Mouse (Mus musculus): ENCODE measurements around the gene Kmt2c. TPM values are rescaled to one million over a fixed set of nuclear protein-coding genes. Genes with fewer than 3 reads are reported as not detected.

Gene Kmt2c
- polyA plus RNA-seq, 1 experiment, result 2.6 TPM

GRCm38 (mm10) chr5:25296830-25297229 lies 201.8 kb downstream of the Kmt2c start:
- Histone ChIP-seq H3K36me3 (ENCODE audit: control insufficient read depth, insufficient read depth) (peaks cover 14% of the 10 kb centered on the region), H3K4me3 (ENCODE audit: insufficient read depth, poor library complexity, severe bottlenecking) (no peak overlapping the region), H3K79me2 (ENCODE audit: control insufficient read depth, insufficient read depth) (no peaks in the 10 kb centered on the region), H3K79me3 (ENCODE audit: low read depth) (no peaks in the 10 kb centered on the region), H3K27me3 (ENCODE audit: control insufficient read depth, insufficient read depth, insufficient read length) (no peaks in the 10 kb centered on the region), H3ac (ENCODE audit: control insufficient read depth, insufficient read length, low read depth) (no peak overlapping the region)
- TF ChIP-seq MYOG (IDR thresholded peaks at IDR 0.05; ENCODE audit: control insufficient read depth, extremely low read depth, insufficient read length), result no peak
- no peak for TF ChIP-seq USF1 (IDR thresholded peaks at IDR 0.05; ENCODE audit: low read depth)
- TF ChIP-seq FOSL1 (IDR thresholded peaks at IDR 0.05; ENCODE audit: insufficient read depth, low read length, poor library complexity, severe bottlenecking), result no peak
- TF ChIP-seq CEBPB (IDR thresholded peaks at IDR 0.05; ENCODE audit: low read depth), result no peak
- TF ChIP-seq MAX (IDR thresholded peaks at IDR 0.05), result no peak
- no peak for TF ChIP-seq MYOD1 (IDR thresholded peaks at IDR 0.05; ENCODE audit: control insufficient read depth, insufficient read length, low read depth)
- TF ChIP-seq CTCF (IDR thresholded peaks at IDR 0.05; ENCODE audit: control insufficient read depth, insufficient read depth, insufficient read length), result no peak

- no peaks in the 10 kb centered on the region for H3K36me3 ChIP-seq (ENCODE audit: control insufficient read depth, insufficient read depth)
- H3K79me2 ChIP-seq (ENCODE audit: control insufficient read depth, insufficient read depth), result no peaks in the 10 kb centered on the region
- no peak for TF ChIP-seq MAX (IDR thresholded peaks at IDR 0.05)
- H3K79me3 ChIP-seq (ENCODE audit: low read depth), result no peaks in the 10 kb centered on the region
- no peak overlapping the region for H3ac ChIP-seq (ENCODE audit: control insufficient read depth, insufficient read length, low read depth)
- H3K4me3 ChIP-seq (ENCODE audit: insufficient read depth, poor library complexity, severe bottlenecking), result no peak overlapping the region
- H3K27me3 ChIP-seq (ENCODE audit: control insufficient read depth, insufficient read depth, insufficient read length), result no peaks in the 10 kb centered on the region
These were observed 214.6 kb downstream of the Kmt2c start for GRCm38 (mm10) chr5:25283988-25284387.

GRCm38 (mm10) chr5:25276365-25276764 lies 222.2 kb downstream of the Kmt2c start:
- H3K79me2 ChIP-seq (ENCODE audit: control insufficient read depth, insufficient read depth), result no peaks in the 10 kb centered on the region
- no peaks in the 10 kb centered on the region for H3K79me3 ChIP-seq (ENCODE audit: low read depth)
- H3K27me3 ChIP-seq (ENCODE audit: control insufficient read depth, insufficient read depth, insufficient read length), result no peaks in the 10 kb centered on the region
- no peak overlapping the region for H3K4me3 ChIP-seq (ENCODE audit: insufficient read depth, poor library complexity, severe bottlenecking)
- TF ChIP-seq FOSL1 (IDR thresholded peaks at IDR 0.05; ENCODE audit: insufficient read depth, low read length, poor library complexity, severe bottlenecking), result no peak
- TF ChIP-seq CEBPB (IDR thresholded peaks at IDR 0.05; ENCODE audit: low read depth), result no peak
- TF ChIP-seq MYOG (IDR thresholded peaks at IDR 0.05; ENCODE audit: control insufficient read depth, extremely low read depth, insufficient read length), result no peak
- no peak for TF ChIP-seq MAX (IDR thresholded peaks at IDR 0.05)
- TF ChIP-seq CTCF (IDR thresholded peaks at IDR 0.05; ENCODE audit: control insufficient read depth, insufficient read depth, insufficient read length), result no peak
- no peak for TF ChIP-seq MYOD1 (IDR thresholded peaks at IDR 0.05; ENCODE audit: control insufficient read depth, insufficient read length, low read depth)
- TF ChIP-seq USF1 (IDR thresholded peaks at IDR 0.05; ENCODE audit: low read depth), result no peak
- no peak overlapping the region for H3ac ChIP-seq (ENCODE audit: control insufficient read depth, insufficient read length, low read depth)
- peaks cover 20% of the 10 kb centered on the region for H3K36me3 ChIP-seq (ENCODE audit: control insufficient read depth, insufficient read depth)

GRCm38 (mm10) chr5:25275629-25276028 lies 223.0 kb downstream of the Kmt2c start:
- H3K4me3 ChIP-seq (ENCODE audit: insufficient read depth, poor library complexity, severe bottlenecking), result no peak overlapping the region
- TF ChIP-seq MAX (IDR thresholded peaks at IDR 0.05), result no peak
- no peak for TF ChIP-seq FOSL1 (IDR thresholded peaks at IDR 0.05; ENCODE audit: insufficient read depth, low read length, poor library complexity, severe bottlenecking)
- no peak for TF ChIP-seq MYOD1 (IDR thresholded peaks at IDR 0.05; ENCODE audit: control insufficient read depth, insufficient read length, low read depth)
- H3K27me3 ChIP-seq (ENCODE audit: control insufficient read depth, insufficient read depth, insufficient read length), result no peaks in the 10 kb centered on the region
- no peak overlapping the region for H3ac ChIP-seq (ENCODE audit: control insufficient read depth, insufficient read length, low read depth)
- H3K36me3 ChIP-seq (ENCODE audit: control insufficient read depth, insufficient read depth), result peaks cover 22% of the 10 kb centered on the region
- no peaks in the 10 kb centered on the region for H3K79me3 ChIP-seq (ENCODE audit: low read depth)
- H3K79me2 ChIP-seq (ENCODE audit: control insufficient read depth, insufficient read depth), result no peaks in the 10 kb centered on the region

GRCm38 (mm10) chr5:25268258-25268888 lies 230.2 kb downstream of the Kmt2c start:
- TF ChIP-seq MYOG (IDR thresholded peaks at IDR 0.05; ENCODE audit: control insufficient read depth, extremely low read depth, insufficient read length) (no peak), MYOD1 (IDR thresholded peaks at IDR 0.05; ENCODE audit: control insufficient read depth, insufficient read length, low read depth) (no peak), FOSL1 (IDR thresholded peaks at IDR 0.05; ENCODE audit: insufficient read depth, low read length, poor library complexity, severe bottlenecking) (no peak), CEBPB (IDR thresholded peaks at IDR 0.05; ENCODE audit: low read depth) (no peak), USF1 (IDR thresholded peaks at IDR 0.05; ENCODE audit: low read depth) (no peak), CTCF (IDR thresholded peaks at IDR 0.05; ENCODE audit: control insufficient read depth, insufficient read depth, insufficient read length) (no peak), MAX (IDR thresholded peaks at IDR 0.05) (no peak)
- Histone ChIP-seq H3K79me2 (ENCODE audit: control insufficient read depth, insufficient read depth) (no peaks in the 10 kb centered on the region), H3K36me3 (ENCODE audit: control insufficient read depth, insufficient read depth) (peaks cover 26% of the 10 kb centered on the region), H3K79me3 (ENCODE audit: low read depth) (no peaks in the 10 kb centered on the region), H3K27me3 (ENCODE audit: control insufficient read depth, insufficient read depth, insufficient read length) (no peaks in the 10 kb centered on the region), H3ac (ENCODE audit: control insufficient read depth, insufficient read length, low read depth) (no peak overlapping the region), H3K4me3 (ENCODE audit: insufficient read depth, poor library complexity, severe bottlenecking) (no peak overlapping the region)

- Histone ChIP-seq H3ac (ENCODE audit: control insufficient read depth, insufficient read length, low read depth) (no peak overlapping the region), H3K36me3 (ENCODE audit: control insufficient read depth, insufficient read depth) (peaks cover 15% of the 10 kb centered on the region), H3K27me3 (ENCODE audit: control insufficient read depth, insufficient read depth, insufficient read length) (no peaks in the 10 kb centered on the region), H3K79me2 (ENCODE audit: control insufficient read depth, insufficient read depth) (no peaks in the 10 kb centered on the region), H3K4me3 (ENCODE audit: insufficient read depth, poor library complexity, severe bottlenecking) (no peak overlapping the region), H3K79me3 (ENCODE audit: low read depth) (no peaks in the 10 kb centered on the region)
- TF ChIP-seq CTCF (IDR thresholded peaks at IDR 0.05; ENCODE audit: control insufficient read depth, insufficient read depth, insufficient read length) (no peak), MAX (IDR thresholded peaks at IDR 0.05) (no peak), MYOD1 (IDR thresholded peaks at IDR 0.05; ENCODE audit: control insufficient read depth, insufficient read length, low read depth) (no peak), USF1 (IDR thresholded peaks at IDR 0.05; ENCODE audit: low read depth) (no peak), MYOG (IDR thresholded peaks at IDR 0.05; ENCODE audit: control insufficient read depth, extremely low read depth, insufficient read length) (no peak), FOSL1 (IDR thresholded peaks at IDR 0.05; ENCODE audit: insufficient read depth, low read length, poor library complexity, severe bottlenecking) (no peak), CEBPB (IDR thresholded peaks at IDR 0.05; ENCODE audit: low read depth) (no peak)
These were observed 236.3 kb downstream of the Kmt2c start for GRCm38 (mm10) chr5:25262266-25262665.

All from C2C12 (cell line).